Mouse (Mus musculus): ENCODE data around the gene P2rx5. TPM values are rescaled to one million over a fixed set of nuclear protein-coding genes. Genes with fewer than 3 reads are reported as not detected.

Gene P2rx5
- total RNA-seq, 2 experiments from 2014 or later = 14.8 to 26.1 TPM

GRCm38 (mm10) chr11:73175612-73176011 is 15.4 kb downstream of the P2rx5 start:
- DNase-seq = peak; percentile 47

DNA sequence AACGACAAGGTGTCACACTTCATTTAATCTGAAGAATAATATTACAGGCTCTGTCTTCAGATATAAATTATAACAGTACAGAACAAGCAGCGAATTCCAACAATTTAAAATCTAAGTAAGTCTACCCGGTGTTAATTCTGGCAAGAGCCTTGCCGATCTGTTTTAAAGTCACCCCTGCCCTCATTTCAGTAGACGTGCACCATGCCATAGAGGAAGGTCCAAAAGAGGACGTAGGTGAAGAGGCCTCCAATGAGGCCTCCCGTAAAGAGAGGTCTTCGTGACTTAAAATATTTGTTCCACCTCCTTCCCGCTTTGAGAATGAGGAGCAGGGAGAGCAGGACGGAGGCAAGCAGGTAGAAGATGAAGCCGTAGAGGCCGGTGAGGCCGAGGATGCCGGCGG is 16.0 kb downstream of the P2rx5 start:
- no peak for DNase-seq

DNA sequence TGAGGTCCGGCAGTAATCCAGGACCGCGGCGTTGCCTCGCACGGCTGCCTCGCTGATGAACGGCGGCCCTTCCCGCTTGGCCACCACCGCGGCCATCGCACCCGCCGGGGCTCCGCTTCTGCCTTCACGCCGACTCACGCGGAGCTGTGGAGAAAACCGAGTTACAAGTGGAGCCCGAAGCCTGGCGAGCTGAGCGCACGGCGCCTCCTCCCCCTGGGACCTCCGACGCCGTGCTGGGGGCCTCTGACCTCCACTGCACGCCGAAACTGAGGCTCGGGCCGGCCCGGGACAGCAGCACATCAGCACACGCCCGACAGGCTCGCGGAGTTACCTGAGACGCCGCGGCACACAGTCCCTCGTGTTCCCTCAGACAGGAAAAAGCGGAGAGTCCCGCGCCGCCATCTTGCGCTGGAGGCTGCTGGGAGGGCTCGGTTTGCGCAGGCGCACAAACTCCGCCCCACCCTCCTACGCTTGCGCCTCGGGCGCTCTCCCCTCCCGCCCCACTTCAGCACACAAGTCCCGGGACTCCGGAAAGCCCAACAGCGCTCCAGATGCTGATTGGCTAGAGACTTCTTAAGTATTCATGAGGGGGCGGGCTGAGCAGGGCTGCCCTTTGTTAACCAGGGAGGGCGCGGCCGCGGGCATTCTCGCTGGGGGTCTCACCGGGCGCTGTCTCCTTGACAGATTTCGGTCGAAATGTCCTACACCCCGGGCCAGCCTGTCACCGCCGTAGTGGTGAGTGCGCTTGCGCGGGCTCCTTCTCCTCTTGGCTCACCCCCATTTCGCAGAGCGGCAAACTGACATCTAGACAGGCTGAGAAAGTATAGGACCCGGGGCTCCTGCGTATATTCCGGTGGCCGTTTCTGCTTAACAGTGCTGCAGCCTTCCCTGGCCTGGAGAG is 16.6 kb downstream of the P2rx5 start, which contains the start of the genes Emc6 and Tax1bp3:
Emc6 (minus strand) TSS at position 430 of the 901 bp plus-strand sequence.
Tax1bp3 (plus strand) TSS at position 476 of the 901 bp plus-strand sequence.
- DNase-seq = peak; percentile 97

DNA sequence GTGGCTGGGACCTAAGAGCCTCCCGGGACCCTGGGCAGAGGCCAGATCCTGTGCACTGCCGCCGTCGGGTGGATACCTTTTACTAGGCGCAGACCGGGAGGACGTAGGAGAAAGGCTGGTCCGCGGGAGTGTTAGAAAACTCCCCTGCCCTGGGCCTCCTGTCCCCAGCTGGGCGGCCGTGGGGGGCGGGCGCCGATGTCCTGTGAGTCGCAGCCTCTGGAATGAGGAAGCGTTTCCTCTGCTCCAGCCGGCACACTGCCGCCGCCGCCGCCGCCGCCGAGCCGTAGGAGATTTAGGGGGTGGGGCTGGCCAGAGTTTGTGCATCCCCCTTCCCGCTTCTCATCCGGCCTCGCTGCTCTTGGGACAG is 17.3 kb downstream of the P2rx5 start:
- DNase-seq = peak; percentile 90

GRCm38 (mm10) chr11:73177895-73178294 is 17.7 kb downstream of the P2rx5 start:
- DNase-seq = no peak

GRCm38 (mm10) chr11:73185872-73186615 is 25.8 kb downstream of the P2rx5 start:
- DNase-seq = no peak

GRCm38 (mm10) chr11:73187231-73187630 is 27.0 kb downstream of the P2rx5 start:
- DNase-seq = no peak

GRCm38 (mm10) chr11:73193047-73193446 is 32.8 kb downstream of the P2rx5 start:
- DNase-seq = no peak

DNA sequence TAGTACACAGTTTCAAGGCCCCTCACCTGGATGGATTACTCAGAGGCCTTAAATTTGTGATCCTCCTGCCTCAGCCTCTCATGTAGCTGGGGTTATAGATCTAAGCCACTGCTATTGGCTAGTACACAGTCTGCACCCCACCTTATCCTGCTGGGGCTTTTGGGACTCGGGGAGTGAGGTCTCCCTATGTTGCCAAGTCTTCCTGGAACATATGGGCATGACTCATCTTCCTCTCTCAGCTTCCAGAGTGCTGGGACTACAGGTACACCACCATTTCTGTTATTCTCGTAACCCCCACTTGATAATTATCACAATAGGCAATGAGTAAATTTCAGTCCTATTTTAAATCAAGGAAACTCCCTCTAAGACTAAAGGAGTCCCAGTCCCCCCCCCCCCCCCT is 34.2 kb downstream of the P2rx5 start:
- no peak for DNase-seq

DNA sequence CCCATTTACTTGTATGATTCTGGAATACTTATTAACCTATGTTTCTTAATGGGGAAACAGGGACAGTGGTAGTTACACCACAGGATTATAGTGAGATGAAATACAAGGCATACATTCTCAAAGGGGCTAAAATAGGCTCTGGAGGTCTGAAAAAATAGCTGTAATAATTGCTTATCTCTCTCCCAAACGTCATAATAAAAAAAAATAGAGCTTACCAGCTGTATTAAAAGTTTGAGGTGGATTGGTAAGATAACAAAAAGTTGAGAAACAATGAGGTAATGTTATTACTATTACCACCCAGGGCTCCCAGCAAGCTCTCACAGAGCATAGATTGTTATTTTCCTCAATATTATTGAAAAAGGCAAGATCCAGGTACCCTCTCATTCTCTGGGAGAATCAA is 38.0 kb downstream of the P2rx5 start:
- no peak for DNase-seq

GRCm38 (mm10) chr11:73198603-73199229 is 38.5 kb downstream of the P2rx5 start, which contains the start of gene Ctns:
Gene Ctns (minus strand): TSS chr11:73199042.
- DNase-seq = peak; percentile 85

- peak; percentile 94 for DNase-seq
Observed at GRCm38 (mm10) chr11:73199230-73199712, 39.0 kb downstream of the P2rx5 start, which contains the start of gene Shpk. Gene Shpk (plus strand): TSS chr11:73199460.

- peak; percentile 24 for DNase-seq
Observed at GRCm38 (mm10) chr11:73199879-73200278, 39.7 kb downstream of the P2rx5 start.

GRCm38 (mm10) chr11:73201021-73201420 is 40.8 kb downstream of the P2rx5 start:
- DNase-seq = peak; percentile 61

DNA sequence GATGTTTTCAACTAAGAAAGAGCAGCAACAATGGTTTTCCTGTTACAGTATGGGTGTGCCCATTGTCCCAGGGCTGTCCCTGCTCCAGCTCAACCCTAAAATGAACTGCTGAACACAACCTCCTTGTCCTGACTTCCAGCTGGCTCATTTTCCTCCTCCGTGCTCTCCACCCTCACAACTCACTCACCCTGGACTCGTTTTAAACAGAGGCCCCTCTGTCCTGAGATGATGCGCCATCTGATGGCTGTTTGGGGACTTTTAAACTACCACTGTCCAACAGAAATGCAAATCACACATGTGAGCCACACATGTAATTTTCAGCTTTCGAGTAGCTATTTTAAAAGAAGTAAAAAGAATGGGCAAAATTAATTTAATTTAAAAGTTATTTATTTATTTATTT is 41.4 kb downstream of the P2rx5 start:
- no peak for DNase-seq

DNA sequence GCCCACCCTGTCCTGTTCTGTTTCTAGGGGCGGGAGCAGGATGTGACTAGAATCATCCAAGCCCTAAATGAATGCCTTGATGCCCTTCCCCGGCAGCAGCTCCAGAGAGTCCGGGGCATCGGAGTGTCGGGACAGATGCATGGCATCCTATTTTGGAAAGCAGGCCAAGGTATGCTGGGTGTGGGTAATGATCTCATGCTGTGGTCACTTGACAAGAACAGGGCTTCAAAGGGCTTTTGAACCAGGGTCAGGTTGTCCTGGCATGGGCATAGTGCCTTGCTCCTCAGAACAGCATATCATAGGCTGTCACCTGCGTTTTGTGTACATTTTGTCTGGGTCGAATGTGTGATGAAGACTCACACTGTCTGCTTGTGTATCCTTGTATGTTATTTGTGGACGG is 43.7 kb downstream of the P2rx5 start:
- DNase-seq = no peak

DNA sequence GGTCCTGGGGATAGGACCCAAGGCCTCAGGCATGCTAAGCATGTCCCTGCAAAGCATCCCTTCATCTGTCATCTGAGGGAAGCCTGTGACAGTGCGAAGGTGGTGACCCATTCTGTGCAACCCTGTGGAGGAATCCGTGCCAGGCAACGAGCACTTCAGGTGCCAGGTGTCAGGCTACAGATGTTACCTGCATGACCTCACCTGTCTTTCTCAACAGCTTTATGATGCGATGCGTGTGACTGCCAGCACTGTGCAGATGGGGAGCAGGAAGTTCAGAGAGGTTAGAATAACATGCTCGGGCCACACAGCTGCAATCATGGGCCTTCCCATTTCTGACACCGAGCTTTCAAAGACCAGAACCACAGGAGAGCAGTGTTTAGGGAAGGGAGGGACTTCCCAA is 45.0 kb downstream of the P2rx5 start:
- no peak for DNase-seq

DNA sequence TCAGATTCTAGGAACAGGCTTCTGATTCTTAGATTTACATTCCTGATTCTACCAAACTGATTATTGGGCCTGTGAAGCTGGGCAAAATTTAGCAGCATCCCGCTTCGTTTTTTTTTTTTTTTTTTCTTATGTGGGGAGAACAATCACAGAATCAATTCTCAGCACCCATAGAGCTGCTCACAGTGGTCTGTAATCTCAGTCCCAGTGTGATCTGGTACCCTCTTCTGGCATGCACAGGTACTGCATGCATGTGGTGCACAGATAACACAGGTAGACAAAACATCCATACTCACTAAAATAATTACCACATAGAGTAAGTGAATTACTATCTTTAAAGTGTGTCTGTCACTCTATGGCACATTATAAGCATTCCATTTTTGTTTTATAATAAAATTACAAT is 47.4 kb downstream of the P2rx5 start:
- DNase-seq = no peak

DNA sequence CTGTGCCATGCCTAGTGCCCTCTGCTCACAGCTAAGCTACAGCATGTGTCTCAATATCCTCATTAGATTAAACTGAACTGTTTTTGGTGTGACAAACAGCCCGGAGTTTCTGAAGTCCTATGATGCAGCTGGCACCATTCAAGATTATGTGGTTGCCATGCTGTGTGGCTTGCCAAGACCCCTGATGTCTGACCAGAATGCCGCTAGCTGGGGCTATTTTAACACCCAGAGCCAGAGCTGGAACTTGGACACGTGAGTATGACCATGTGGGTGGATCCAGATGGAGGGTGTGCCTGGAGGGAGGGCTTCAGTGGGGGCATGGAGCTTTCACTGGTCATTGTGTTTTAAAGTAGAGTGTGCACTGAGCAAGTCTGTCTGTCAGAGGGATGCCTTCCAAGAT is 53.7 kb downstream of the P2rx5 start:
- no peak for DNase-seq

DNA sequence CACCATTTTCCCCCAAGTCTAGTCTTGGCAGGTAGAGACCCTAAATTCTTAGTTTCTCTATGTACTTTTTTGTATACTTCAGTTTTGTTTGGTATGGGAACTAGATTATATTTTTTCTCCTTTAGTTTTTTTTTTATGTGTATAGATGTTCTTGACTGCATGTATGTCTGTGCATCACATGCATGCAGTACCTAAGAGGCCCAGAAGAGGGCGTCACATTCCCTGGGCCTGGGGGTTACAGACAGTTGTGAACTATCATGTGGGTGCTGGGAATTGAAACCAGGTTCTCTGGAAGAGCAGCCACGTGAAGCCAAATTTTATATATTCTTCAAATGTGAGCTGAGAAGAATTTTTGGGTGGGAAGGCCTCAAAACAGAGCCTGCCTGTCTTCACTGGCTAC is 59.5 kb downstream of the P2rx5 start:
- DNase-seq = no peak

DNA sequence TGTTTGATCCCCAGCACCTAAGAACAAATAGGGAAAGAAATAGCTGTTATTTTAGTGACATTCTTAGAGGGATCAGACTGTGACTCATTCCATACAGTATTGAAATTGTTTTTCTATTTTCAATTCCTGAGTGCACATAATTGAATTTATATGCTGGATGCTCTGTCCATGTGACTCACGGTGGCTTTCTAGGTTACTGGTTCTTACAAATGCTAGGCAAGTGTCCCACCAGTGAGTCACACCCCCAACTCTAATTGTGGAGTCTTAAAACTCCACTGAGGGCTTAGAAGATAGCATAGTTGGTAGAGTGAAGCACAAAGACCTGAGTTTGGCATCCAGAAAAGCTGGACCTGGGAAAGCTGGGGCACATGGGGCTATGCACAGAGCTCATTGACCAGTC is 60.4 kb downstream of the P2rx5 start:
- DNase-seq = no peak

Measured in adrenal gland, postnatal 10 days (tissue).